Mouse (Mus musculus) MEL (cell line): Measurements from ENCODE around the gene Igf2bp2. TPM values are rescaled to one million over a fixed set of nuclear protein-coding genes. Genes with fewer than 3 reads are reported as not detected.

Experiments used
- DNase-seq: peaks from one replicate; pipeline ENCODE4 v3.0.0; 2011; ENCODE audit warnings: low read depth, low spot score
- H3K27ac ChIP-seq: 2 replicates; pipeline ENCODE4 v1.5.1; 2012; ENCODE audit warnings: low read depth, mild to moderate bottlenecking, control low read depth, low read length, moderate library complexity; ENCODE audit not compliant: control insufficient read depth
- H3K27me3 ChIP-seq, 2 experiments: fragments of 150-350 bp in 1 of 2; sonication (generic) in 1 of 2; 2 replicates each; pipeline ENCODE4 v1.6.1; 2012; ENCODE audit warnings: low read length in 2 of 2, mild to moderate bottlenecking in 2 of 2, improper control_type of control experiment in 1 of 2, moderate library complexity in 1 of 2; ENCODE audit not compliant: insufficient read depth in 2 of 2, control insufficient read depth in 1 of 2
- H3K36me3 ChIP-seq, 2 experiments: 2 replicates each; pipeline ENCODE4 v1.6.1; 2012 to 2014; ENCODE audit warnings: low read length in 2 of 2, improper control_type of control experiment in 1 of 2, inconsistent platforms in 1 of 2, mild to moderate bottlenecking in 1 of 2; ENCODE audit not compliant: insufficient read depth in 2 of 2, control insufficient read depth in 1 of 2
- H3K4me1 ChIP-seq, 2 experiments: fragments of 150-350 bp in 1 of 2; sonication (generic) in 1 of 2; 2 replicates each; pipeline ENCODE4 v1.6.1; 2012; ENCODE audit warnings: low read length in 2 of 2, improper control_type of control experiment in 1 of 2, mild to moderate bottlenecking in 1 of 2; ENCODE audit not compliant: insufficient read depth in 2 of 2, control insufficient read depth in 1 of 2
- H3K4me3 ChIP-seq, 2 experiments: fragments of 150-350 bp in 1 of 2; sonication (generic) in 1 of 2; 2 replicates each; pipeline ENCODE4 v1.5.1; 2012; ENCODE audit warnings: low read depth in 2 of 2, low read length in 2 of 2, mild to moderate bottlenecking in 2 of 2, moderate library complexity in 2 of 2, control low read depth in 1 of 2, improper control_type of control experiment in 1 of 2; ENCODE audit not compliant: control insufficient read depth in 1 of 2, insufficient read depth in 1 of 2
- H3K79me2 ChIP-seq: 2 replicates; pipeline ENCODE4 v1.6.1; 2012; ENCODE audit warnings: mild to moderate bottlenecking, low read length, moderate library complexity; ENCODE audit not compliant: control insufficient read depth, poor library complexity, insufficient read depth
- H3K9ac ChIP-seq: 2 replicates; pipeline ENCODE4 v1.6.1; 2012; ENCODE audit warnings: low read depth, mild to moderate bottlenecking, control low read depth, low read length, moderate library complexity; ENCODE audit not compliant: control insufficient read depth, poor library complexity, severe bottlenecking
- H3K9me3 ChIP-seq: fragments of 150-350 bp; sonication (generic); replicated peaks from 2 replicates; pipeline ENCODE4 v1.6.1; 2012; ENCODE audit warnings: mild to moderate bottlenecking, low read length, improper control_type of control experiment, moderate library complexity; ENCODE audit not compliant: insufficient read depth
- BHLHE40 ChIP-seq: IDR thresholded peaks from 2 replicates; pipeline ENCODE4 v1.6.1; 2012; ENCODE audit warnings: low read depth, mild to moderate bottlenecking, inconsistent platforms, low read length, improper control_type of control experiment, borderline replicate concordance
- CHD1 ChIP-seq: IDR thresholded peaks from 2 replicates; pipeline ENCODE4 v1.6.1; 2012; ENCODE audit warnings: low read depth, mild to moderate bottlenecking, inconsistent platforms, low read length, improper control_type of control experiment
- CTCF ChIP-seq, 3 experiments: IDR thresholded peaks in 2 of 3; conservative IDR thresholded peaks in 1 of 3; 2 replicates each; pipeline ENCODE4 v1.5.1; 2011 to 2012; ENCODE audit warnings: low read length in 3 of 3, low read depth in 2 of 3, mild to moderate bottlenecking in 2 of 3, improper control_type of control experiment in 1 of 3, inconsistent platforms in 1 of 3, mixed read lengths in 1 of 3, moderate library complexity in 1 of 3; ENCODE audit not compliant: control insufficient read depth in 1 of 3, insufficient read depth in 1 of 3, poor library complexity in 1 of 3, severe bottlenecking in 1 of 3
- E2F4 ChIP-seq: IDR thresholded peaks from 2 replicates; pipeline ENCODE4 v1.6.1; 2011; ENCODE audit warnings: low read depth, low read length, improper control_type of control experiment, borderline replicate concordance
- ELF1 ChIP-seq: IDR thresholded peaks from 2 replicates; pipeline ENCODE4 v1.6.1; 2014; ENCODE audit warnings: low read depth, mild to moderate bottlenecking, inconsistent platforms, low read length, improper control_type of control experiment, moderate library complexity
- HCFC1 ChIP-seq: IDR thresholded peaks from 2 replicates; pipeline ENCODE4 v1.6.1; 2012; ENCODE audit warnings: low read depth, mild to moderate bottlenecking, inconsistent platforms, low read length, improper control_type of control experiment, moderate library complexity
- JUND ChIP-seq: IDR thresholded peaks from 2 replicates; pipeline ENCODE4 v1.6.1; 2011; ENCODE audit warnings: low read depth, mild to moderate bottlenecking, improper control_type of control experiment, low read length
- MAFK ChIP-seq: IDR thresholded peaks from 2 replicates; pipeline ENCODE4 v1.6.1; 2011; ENCODE audit warnings: low read depth, mild to moderate bottlenecking, low read length, improper control_type of control experiment, borderline replicate concordance
- MAZ ChIP-seq: IDR thresholded peaks from 2 replicates; pipeline ENCODE4 v1.6.1; 2012; ENCODE audit warnings: low read depth, mild to moderate bottlenecking, inconsistent platforms, low read length, improper control_type of control experiment
- MXI1 ChIP-seq: IDR thresholded peaks from 2 replicates; pipeline ENCODE4 v1.6.1; 2011; ENCODE audit warnings: mild to moderate bottlenecking, low read depth, low read length, improper control_type of control experiment
- MYB ChIP-seq: IDR thresholded peaks from 2 replicates; pipeline ENCODE4 v1.6.1; 2011; ENCODE audit warnings: mild to moderate bottlenecking, low read depth, low read length, improper control_type of control experiment
- MYC ChIP-seq: IDR thresholded peaks from 2 replicates; pipeline ENCODE4 v1.6.1; 2011; ENCODE audit warnings: low read depth, mild to moderate bottlenecking, low read length, improper control_type of control experiment, moderate library complexity
- NELFE ChIP-seq: IDR thresholded peaks from 2 replicates; pipeline ENCODE4 v1.6.1; 2011; ENCODE audit warnings: low read depth, low read length, improper control_type of control experiment
- ZKSCAN1 ChIP-seq: IDR thresholded peaks from 2 replicates; pipeline ENCODE4 v1.6.1; 2012; ENCODE audit warnings: low read depth, mild to moderate bottlenecking, inconsistent platforms, low read length, improper control_type of control experiment, moderate library complexity
- ZMIZ1 ChIP-seq: IDR thresholded peaks from 2 replicates; pipeline ENCODE4 v1.6.1; 2012; ENCODE audit warnings: low read depth, mild to moderate bottlenecking, inconsistent platforms, low read length, improper control_type of control experiment, moderate library complexity
- ZNF384 ChIP-seq: IDR thresholded peaks from 2 replicates; pipeline ENCODE4 v1.6.1; 2012; ENCODE audit warnings: low read depth, mild to moderate bottlenecking, inconsistent platforms, low read length, improper control_type of control experiment
- polyA plus RNA-seq, 2 experiments: library from polyadenylated mRNA; stranded (reverse) in 1 of 2; unstranded in 1 of 2; fragments of >175 nt in 1 of 2; fragments of >200 nt in 1 of 2; gene quantifications; 2 replicates each; pipeline versions ENCODE4 v1.2.1 to v1.2.4; 2012; ENCODE audit warnings: low replicate concordance in 2 of 2, low read depth in 1 of 2; ENCODE audit not compliant: insufficient read length in 2 of 2, insufficient read depth in 1 of 2, missing spikeins in 1 of 2
- total RNA-seq: library from RNA; depleted of rRNA; stranded (reverse); fragments of 300-350 nt; gene quantifications from 2 replicates; pipeline ENCODE4 v1.2.3, GENCODE M21; 2012

Gene Igf2bp2
- total and polyA plus RNA-seq, 3 experiments, result 0.23 to 0.86 TPM; not detected in 1

DNA sequence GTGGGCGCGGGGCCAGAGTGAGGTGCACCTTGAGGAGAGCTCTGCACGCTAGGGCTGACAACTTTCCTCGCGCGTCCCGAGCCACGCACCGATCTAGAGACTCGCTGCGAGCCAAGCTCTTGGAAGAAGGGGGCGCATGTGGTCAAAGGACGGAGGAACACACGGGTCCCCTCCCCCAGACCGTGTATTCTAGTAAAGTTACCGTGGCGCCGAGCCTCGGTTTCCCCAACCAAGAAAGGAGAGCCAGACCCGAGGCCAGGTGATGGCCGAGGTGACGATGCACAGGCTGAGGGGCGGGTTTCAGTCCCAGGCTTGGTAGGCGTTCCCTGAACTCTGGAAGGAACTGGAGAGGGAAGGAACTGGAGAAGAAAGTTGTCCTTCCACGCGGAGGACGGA is 355 bp upstream of the Igf2bp2 start:
- no peak overlapping the region for H3K4me3 ChIP-seq

DNA sequence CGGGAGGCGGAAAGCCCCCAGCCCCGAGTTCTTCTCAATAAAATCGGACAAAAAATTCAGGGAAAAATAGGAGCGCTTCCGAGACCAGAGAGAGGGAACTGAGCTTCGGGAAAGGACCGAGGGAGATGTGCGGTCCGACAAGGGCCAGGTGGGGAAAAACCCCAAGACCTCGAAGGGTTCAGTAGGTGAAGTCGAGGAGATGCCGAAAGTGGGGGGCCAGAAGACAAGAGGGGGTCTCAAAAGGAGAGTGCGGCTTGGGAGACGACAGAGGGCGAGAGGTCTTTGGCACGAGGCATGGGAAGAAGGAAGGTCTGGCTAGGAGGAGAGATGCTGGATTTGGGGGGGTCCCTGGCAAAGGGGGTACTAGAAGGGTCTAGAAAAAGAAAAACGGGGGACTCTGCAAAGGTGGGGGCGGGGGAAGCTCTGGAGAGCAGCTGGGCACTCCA is 1.0 kb downstream of the Igf2bp2 start:
- Histone ChIP-seq H3K27me3 (peaks cover 1 to 4% of the 10 kb centered on the region in 2 experiments; a peak in 2 of 4 replicates), H3K4me1 (no peaks in the 10 kb centered on the region), H3K9ac (no peak overlapping the region), H3K4me3 (no peak overlapping the region), H3K79me2 (no peaks in the 10 kb centered on the region), H3K27ac (no peak overlapping the region), H3K36me3 (no peaks in the 10 kb centered on the region), H3K9me3 (no peaks in the 10 kb centered on the region)
- DNase-seq, result no peak
- TF ChIP-seq CTCF (IDR thresholded peaks at IDR 0.05 in 2 of 3, conservative IDR thresholded peaks at IDR 0.05 in 1 of 3; ENCODE audit: control insufficient read depth in 1 of 3, insufficient read depth in 1 of 3, low read depth in 2 of 3, low read length in 3 of 3, poor library complexity in 1 of 3, severe bottlenecking in 1 of 3), result no peak
- no peak for TF ChIP-seq JUND
- no peak for TF ChIP-seq ZKSCAN1
- TF ChIP-seq HCFC1, result no peak
- no peak for TF ChIP-seq CHD1
- no peak for TF ChIP-seq MAZ
- TF ChIP-seq MAFK, result no peak
- no peak for TF ChIP-seq ZNF384
- no peak for TF ChIP-seq ELF1
- no peak for TF ChIP-seq BHLHE40
- no peak for TF ChIP-seq MYB
- TF ChIP-seq E2F4, result no peak
- TF ChIP-seq NELFE, result no peak

More for the DNA sequence above, 355 bp upstream of the Igf2bp2 start:
- no peaks in the 10 kb centered on the region for H3K36me3 ChIP-seq
- TF ChIP-seq MYC (no peak), MXI1 (no peak), ZMIZ1 (no peak), NELFE (no peak), BHLHE40 (no peak), ZNF384 (no peak)
- no peaks in the 10 kb centered on the region for H3K4me1 ChIP-seq
- no peaks in the 10 kb centered on the region for H3K9me3 ChIP-seq
- peaks cover 0 to 2% of the 10 kb centered on the region in 2 experiments; a peak in 1 of 4 replicates for H3K27me3 ChIP-seq
- no peak for DNase-seq
- H3K27ac ChIP-seq, result no peak overlapping the region
- no peak overlapping the region for H3K9ac ChIP-seq
- H3K79me2 ChIP-seq, result no peaks in the 10 kb centered on the region
